Mouse (Mus musculus) left cerebral cortex, adult 8-10 months (tissue): ENCODE measurements around the gene Kcna2. TPM values are rescaled to one million over a fixed set of nuclear protein-coding genes. Genes with fewer than 3 reads are reported as not detected.

ENCODE experiments used
- DNase-seq, 2 experiments: peaks; one replicate each; pipeline ENCODE4 v3.0.0; 2022; ENCODE audit warnings: low spot score in 2 of 2
- total RNA-seq, 4 experiments: library from RNA; stranded (reverse); gene quantifications; 2 replicates each; pipeline ENCODE4 v1.2.4; 2022

Gene Kcna2
- 100 to 1,000 TPM; 121 to 161 (median 143) TPM for total RNA-seq

GRCm38 (mm10) chr3:107100811-107101455 is at the start of gene Kcna2:
Gene Kcna2 (plus strand): TSS chr3:107101146.
- peak in 1 of 2 experiments; percentile 34 for DNase-seq

DNA sequence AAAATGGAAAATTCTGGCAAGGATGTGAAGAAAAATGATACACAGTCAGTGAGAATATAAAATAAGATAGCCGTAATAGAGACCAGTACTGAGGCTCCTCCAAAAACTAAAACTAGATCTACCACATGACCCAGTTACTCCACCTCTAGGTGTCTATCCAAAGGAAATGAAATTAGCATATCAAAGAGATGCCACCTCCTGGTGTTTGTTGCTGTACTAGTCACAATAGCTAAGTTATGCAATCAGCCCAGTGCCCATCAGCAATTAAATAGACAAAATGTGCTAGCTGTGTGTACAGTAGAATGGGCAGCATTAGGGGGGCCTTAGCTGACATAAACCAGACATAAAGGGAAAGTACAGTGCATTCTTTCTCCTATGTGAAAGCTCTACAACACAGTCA is 39.5 kb upstream of the Kcna2 start:
- no peak for DNase-seq

DNA sequence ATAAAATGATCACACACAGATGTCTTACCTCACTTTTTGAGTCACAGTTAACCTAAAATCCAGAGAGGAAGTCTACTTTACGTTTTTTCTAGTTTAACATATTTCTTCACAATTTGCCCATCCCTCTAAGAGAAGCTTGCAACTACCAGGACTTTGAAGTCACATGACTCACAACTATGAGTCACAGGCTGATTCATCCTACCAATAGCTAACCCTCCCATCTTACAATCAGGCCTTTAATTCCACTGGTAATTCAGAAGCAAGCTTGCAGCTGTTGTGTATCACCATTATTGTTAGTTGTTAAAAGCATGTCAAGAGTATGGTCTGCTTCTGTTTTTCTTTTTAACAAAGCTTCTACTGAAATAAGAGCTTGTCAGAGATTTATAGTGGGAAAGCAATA is 38.2 kb upstream of the Kcna2 start:
- no peak for DNase-seq

DNA sequence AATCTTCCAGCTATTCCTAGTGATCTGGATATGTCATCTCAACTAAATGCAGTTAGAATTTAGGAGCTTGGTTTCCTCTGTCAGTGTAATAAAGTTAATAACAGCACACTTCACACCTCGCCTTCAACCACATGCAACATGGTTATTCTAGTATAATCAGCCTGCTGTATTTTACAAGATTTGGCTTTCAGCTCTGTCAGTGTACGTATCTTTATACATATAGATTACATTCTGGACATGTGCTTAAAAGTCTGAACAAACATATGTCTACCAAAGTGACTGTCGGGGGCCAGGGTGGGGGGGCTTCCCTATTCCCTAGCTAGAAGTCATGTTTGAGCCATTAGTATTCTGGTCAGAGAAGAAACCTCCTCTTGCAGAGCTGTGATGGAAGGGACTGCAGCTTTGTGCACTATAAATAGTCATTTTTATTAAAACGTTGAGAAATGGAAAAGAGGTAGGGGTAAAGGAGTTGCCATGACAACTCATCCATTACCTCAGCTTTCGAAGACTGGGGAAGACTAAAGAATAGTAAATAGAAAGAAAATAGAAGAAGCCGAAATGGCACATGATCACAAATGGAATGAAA is 35.3 kb upstream of the Kcna2 start:
- no peak for DNase-seq

DNA sequence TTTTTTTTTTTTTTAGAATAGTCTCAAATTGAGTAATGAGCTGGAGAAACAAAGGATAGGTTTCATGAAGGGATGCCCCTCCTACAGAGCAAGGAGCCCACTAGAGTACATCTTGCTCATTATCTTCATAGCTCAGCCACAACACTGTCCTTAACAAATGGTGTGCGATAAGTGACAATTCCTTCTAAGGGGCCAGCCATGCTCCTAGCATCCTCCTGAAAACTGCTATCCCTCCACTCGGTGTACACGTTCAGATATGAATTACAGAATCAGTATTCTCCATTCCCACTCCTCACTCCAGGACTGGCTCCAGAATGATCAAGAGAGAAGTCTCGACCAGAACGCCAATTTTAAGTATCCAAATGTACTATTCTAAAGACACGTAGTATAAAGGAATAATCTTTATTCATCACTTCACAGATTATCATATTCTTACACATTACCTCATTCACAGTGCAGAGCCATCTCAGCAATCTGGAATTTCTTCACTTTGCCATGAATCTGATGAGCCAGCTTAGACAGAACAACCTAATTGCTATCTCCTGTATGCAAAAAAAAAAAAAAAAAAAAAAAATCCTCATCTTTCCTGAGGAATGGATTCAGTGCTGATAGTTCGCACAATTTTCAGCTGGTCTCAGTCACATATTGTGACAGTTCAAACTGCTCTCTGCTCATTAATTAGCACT is 34.6 kb upstream of the Kcna2 start:
- no peak for DNase-seq

- no peak for DNase-seq
Observed at GRCm38 (mm10) chr3:107067245-107067644, 33.7 kb upstream of the Kcna2 start.

GRCm38 (mm10) chr3:107073863-107074262 is 27.1 kb upstream of the Kcna2 start:
- no peak for DNase-seq

DNA sequence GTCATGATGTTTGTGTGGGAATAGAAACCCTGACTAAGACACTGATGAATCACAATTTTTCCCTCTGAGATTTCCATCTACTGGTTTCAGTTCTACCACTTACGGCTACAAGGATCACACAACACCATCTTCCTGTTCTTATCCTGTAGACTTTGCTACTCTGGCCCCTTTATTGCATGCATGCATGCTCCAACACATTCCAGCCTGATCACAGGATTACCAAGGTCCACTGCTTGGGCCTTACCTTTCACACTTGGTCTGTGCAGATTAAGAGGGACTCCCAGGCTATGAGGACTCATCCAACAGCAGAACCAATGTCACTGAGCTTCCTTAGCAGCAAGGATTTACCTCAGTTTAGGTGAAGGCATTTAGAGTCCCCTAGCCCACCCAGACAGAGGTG is 25.2 kb upstream of the Kcna2 start:
- DNase-seq = no peak

GRCm38 (mm10) chr3:107076658-107077057 is 24.3 kb upstream of the Kcna2 start:
- no peak for DNase-seq

DNA sequence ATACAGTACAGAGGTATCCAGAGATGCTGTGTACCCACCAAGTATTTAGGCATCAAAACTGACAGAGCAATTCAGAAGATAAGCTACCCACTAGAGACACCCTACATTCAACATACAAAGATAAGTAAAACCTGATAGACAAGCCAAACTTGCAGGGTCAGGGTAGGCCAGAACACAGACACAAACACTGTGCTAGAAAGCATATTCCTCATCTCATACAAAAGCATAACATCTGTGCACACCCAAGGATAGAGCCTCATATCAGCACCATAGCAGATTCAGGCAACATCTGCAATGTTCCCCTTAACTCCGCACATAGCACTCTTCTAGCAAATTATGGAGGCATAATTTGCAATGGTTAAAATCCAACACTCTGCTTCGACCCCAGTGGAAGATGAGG is 23.8 kb upstream of the Kcna2 start:
- DNase-seq = no peak

- DNase-seq = no peak
Observed at GRCm38 (mm10) chr3:107080803-107081202, 20.1 kb upstream of the Kcna2 start.

GRCm38 (mm10) chr3:107081227-107081626 is 19.7 kb upstream of the Kcna2 start:
- no peak for DNase-seq

GRCm38 (mm10) chr3:107084586-107084985 is 16.4 kb upstream of the Kcna2 start:
- DNase-seq = no peak

GRCm38 (mm10) chr3:107087410-107087809 is 13.5 kb upstream of the Kcna2 start:
- no peak for DNase-seq

- peak in 1 of 2 experiments; percentile 52 for DNase-seq
Observed at GRCm38 (mm10) chr3:107088820-107089219, 12.1 kb upstream of the Kcna2 start.

DNA sequence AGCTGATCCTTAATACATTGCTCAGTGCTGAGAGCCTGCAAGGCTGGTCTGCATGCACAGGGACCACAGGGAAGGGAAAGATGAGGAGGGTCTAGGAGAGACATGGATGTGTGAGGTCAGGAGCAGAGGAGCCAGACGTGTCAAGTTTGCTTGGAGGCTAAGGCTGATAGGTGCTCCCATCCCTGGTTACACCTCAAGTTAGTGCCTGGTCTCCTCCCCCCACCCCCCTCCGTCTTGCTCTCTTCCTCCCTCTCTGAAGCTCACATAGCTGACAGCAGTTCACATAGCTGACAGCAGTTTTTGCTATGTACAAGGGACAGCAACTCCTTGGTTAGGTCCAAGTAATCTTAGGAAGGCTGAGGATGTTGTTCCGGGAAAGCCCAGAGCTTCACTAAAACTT is 11.5 kb upstream of the Kcna2 start:
- DNase-seq = no peak

- no peak for DNase-seq
Observed at GRCm38 (mm10) chr3:107090001-107090400, 10.9 kb upstream of the Kcna2 start.

GRCm38 (mm10) chr3:107090403-107091150 is 10.4 kb upstream of the Kcna2 start:
- DNase-seq = no peak

GRCm38 (mm10) chr3:107094028-107094427 is 6.9 kb upstream of the Kcna2 start:
- DNase-seq = no peak

DNA sequence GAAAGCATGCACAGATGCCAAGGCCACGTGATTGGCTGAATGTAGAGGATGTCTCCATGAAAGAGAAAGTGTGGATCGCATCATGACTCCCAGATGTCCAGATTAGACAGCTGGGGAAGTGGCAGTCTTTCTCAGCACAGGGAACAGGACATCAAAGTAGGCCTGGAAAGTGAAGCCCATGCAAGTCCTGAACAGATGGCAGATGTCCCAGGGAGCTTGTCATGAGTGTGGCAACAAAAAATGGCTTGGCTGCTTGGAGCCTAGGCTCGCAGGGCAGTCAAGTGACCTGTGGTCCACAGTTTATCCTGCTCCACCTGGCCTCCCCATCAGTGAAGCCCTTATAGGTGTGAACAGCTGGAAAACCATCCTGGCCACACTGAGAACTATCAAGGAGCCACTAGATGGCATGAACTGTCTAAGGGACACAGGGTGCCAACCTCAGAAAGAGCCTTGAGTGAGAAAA is 4.6 kb upstream of the Kcna2 start:
- no peak for DNase-seq

DNA sequence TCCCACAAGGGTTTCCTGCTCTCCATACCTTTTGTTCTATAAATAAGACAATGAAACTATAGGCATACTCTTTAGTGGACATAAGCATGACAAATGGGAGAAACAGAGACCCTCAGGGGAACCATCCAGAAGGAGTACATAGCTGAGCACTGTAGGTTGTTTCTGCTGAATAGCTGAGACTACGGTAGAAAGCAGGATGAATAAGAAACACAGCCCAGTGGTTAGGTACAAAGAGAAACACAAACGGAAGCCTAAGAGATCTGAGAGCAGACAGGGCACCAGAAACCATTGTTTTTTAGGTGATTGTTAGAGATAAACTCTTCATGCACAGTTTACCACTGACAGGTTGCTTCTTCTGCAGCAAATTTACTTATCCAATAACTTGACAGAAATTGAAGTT is 1.1 kb upstream of the Kcna2 start:
- DNase-seq = no peak

DNA sequence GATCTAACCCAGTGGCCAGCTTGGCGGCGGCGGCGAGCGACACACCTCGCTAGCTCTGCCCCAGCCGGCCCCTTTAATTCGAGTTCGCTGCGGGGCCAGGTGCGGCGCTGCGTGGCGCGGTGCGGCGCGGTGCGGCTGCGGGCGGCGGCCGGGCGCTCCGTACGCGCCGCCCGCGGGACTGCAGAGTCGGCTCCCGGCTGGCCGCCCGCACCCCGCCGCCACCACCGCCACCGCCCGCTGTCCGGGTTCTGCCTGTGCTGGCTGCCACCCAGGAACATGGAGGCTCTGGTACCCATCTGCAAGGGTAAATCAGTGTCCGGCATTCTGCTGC is 475 bp downstream of the Kcna2 start:
- peak in 1 of 2 experiments; percentile 46 for DNase-seq
